Mouse (Mus musculus) forelimb bud, embryonic 11.5 days (tissue): ENCODE results near the gene Arhgap11a.

Experiments used
- DNase-seq: peaks from one replicate; pipeline ENCODE4 v3.0.0-alpha.2; 2012; ENCODE audit warnings: low read depth, low spot score

The Arhgap11a gene

GRCm38 (mm10) chr2:113817681-113818606, 30.5 kb downstream of the Arhgap11a start:
- DNase-seq = no peak

DNA sequence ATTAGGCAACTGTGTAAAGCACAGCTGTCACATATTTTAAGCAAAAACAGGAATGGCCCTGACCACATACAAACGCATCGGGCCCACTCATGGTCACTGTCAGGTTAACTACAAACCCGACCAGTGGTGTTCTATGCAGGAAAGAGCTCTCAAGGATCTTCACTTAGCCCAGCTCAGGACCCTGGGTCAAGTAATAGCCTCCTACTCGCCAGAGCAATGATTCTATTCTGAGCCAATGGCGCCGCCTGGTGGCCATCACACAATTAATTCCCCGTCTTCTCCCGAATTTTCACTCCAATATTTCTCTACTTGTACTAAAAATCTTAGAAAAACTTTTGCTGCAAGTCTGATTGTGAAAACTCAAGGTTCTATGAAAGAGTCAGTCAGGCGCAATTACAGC, 40.8 kb downstream of the Arhgap11a start:
- DNase-seq = peak; percentile 72

DNA sequence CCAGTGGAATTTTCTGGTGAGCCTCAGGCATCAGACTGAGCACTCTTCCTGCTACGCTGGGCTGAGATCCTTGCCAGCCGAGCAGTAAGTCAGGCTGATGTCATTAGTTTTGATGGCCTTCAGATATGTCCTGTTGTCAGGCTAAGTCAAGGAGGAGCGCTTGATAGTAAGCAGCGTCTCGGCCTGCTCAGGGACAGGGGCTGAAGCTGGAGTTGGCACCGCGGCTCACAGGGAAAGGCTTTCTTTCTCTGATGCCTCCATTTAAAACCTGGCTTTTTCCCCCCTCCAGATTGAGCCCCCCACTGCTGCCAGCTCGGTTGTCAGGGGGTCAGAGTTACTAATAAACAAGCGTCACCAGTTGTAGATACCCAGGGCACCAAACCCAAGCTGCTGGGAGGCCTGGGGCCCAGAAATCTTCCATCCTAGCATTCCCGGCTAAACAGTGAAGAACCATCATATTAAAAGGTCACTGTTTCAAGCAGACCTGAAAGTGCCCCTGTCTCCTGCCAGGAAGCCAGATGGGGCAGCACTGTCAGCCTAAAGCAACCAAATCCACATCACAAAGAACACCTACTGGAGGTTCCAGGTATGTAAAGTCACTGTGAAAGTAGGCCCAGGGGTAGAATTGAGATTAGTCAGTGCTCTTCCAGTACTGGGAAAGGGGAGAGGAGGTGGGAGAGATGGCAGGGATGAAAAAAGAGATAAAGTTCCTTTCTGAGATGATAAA, 41.4 kb downstream of the Arhgap11a start:
- no peak for DNase-seq

DNA sequence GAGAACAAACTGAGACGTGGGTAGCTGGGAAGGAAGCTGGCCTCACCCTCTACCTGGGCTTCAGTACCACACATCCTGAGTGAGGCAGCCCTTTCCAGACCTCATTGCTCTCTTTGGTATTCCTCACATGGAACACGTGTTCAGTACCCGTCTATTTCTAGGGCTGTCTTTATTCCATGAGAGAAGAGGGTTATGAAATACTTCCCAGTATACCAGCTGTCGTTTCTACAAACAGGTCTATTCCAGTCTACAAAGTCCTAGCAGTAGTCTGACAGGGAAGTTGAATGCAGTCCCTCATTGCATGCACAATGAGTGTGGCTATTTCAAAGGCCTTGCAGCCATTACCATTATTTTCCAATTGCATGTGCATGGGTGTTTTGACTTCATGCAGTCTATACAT, 42.7 kb downstream of the Arhgap11a start:
- DNase-seq = no peak

DNA sequence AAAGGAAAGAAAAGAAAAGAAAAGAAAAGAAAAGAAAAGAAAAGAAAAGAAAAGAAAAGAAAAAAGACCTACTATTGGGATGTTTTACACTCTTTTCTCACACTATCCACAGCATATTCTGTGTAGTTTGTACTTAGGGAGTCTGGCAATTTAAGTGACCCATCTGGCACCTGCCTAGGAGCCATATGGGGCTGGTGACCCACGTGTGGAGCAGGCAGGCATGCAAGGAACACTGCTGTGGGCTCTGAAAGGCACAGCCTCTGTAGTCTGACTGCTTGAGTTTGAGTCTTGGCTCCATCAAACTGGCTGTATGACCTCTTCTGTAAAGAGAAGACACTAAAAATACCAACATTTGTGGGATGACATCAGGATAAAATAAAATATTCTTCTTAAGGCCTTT, 44.7 kb downstream of the Arhgap11a start:
- DNase-seq = no peak

GRCm38 (mm10) chr2:113800846-113801245, 47.6 kb downstream of the Arhgap11a start:
- no peak for DNase-seq

DNA sequence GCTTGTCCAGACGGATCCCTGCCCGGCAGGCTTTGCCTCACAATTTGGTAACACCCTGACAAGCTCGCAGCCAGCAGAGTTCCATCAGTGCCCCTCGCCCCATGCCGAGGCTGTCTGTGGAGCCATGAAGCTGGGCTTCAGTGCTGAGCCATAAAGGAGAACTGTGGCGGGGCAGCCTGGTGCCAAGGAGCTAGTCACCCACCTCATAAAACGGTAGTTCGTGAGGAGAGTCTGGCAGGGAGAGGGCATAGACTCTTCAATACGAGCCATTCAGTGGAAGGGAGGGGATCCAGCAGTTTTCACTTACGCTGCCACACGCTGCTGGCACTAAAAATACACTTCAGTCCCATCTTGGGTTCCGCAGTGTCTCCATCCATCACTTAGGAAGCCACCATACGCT, 49.9 kb downstream of the Arhgap11a start:
- DNase-seq = no peak

DNA sequence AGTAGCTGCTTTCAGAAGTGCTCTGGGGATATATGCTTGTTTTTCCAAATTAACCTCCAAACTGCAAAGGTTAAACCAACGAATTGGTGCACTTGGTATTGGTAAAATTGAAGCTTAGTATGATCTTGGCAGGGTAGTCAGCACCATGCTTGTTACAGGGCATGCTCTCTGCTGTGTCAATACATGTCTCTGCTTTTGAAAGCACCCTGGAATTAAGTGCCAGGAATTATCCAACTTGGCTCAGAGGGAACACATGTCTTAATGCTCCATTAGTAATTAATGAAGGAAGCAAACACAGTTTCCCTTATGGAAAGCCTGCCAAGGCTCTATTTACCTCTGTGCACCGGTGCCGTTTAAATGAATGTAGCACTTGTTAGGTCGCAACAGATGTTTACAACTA, 53.3 kb downstream of the Arhgap11a start:
- no peak for DNase-seq

GRCm38 (mm10) chr2:113793521-113793920, 54.9 kb downstream of the Arhgap11a start:
- no peak for DNase-seq

- no peak for DNase-seq
Observed at GRCm38 (mm10) chr2:113788821-113789387, 59.6 kb downstream of the Arhgap11a start.

- DNase-seq = no peak
Observed at GRCm38 (mm10) chr2:113787882-113788281, 60.6 kb downstream of the Arhgap11a start.

DNA sequence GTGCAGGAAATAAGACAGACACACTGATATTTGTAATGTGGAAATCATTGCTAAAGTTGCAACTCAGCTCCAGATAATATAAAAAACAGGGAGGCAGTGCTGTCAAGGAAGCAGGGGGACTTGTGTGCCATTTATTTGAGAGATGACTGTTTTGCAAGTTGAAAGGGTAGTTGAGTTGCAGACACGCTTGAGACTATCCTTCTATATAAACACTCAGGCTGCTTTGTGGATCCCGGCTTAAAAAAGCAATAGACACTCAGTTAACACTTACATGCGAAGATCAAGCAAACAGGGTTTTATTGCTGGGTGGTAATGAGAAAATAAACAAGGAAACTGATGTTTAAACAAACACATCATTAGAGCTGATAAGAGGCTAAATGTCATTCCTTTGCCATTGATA, 63.6 kb downstream of the Arhgap11a start:
- DNase-seq = no peak

DNA sequence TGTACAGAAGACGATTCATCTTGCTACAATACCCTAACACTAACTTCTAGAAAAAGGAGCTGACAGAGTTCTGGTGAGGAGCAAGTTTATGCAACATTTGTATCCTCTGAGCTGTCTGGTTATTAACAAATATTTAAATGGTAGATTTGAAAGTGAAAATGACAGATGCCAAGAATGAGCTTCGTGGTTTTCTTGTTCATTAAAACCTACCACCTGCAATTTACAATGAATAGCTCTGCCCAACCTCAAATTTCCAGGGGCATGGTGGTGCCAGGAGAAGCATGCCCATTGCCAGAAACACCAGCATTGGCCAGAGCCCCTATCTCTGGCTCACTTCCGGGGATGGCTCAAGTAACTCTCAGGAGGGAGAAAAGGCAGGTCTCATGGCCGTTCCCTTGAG, 66.9 kb downstream of the Arhgap11a start:
- no peak for DNase-seq
